Mouse (Mus musculus): ENCODE results near the gene Lamc1. TPM values are rescaled to one million over a fixed set of nuclear protein-coding genes. Genes with fewer than 3 reads are reported as not detected.

The Lamc1 gene
- total and polyA plus RNA-seq, 2 experiments from 2014 or later = 62.8 to 186 TPM

GRCm38 (mm10) chr1:153374136-153374535, 41.5 kb upstream of the Lamc1 start:
- Histone ChIP-seq H3K36me3 (replicated peaks; ENCODE audit: control insufficient read depth, insufficient read depth, low read length) (no peaks in the 10 kb centered on the region), H3K9me3 (replicated peaks; ENCODE audit: control insufficient read depth, low read length) (no peaks in the 10 kb centered on the region), H3K4me1 (ENCODE audit: control insufficient read depth, insufficient read depth) (no peaks in the 10 kb centered on the region), H3K27ac (ENCODE audit: low read depth) (no peak overlapping the region), H3K27me3 (ENCODE audit: control insufficient read depth, insufficient read depth, low read length) (no peaks in the 10 kb centered on the region), H3K9ac (replicated peaks; ENCODE audit: low read depth, low read length) (no peak overlapping the region), H3K4me3 (ENCODE audit: low read depth, low read length) (no peak overlapping the region), H3K4me2 (ENCODE audit: low read depth, low read length) (no peak overlapping the region)
- DNase-seq (ENCODE audit: low spot score) (no peak), ATAC-seq (ENCODE audit: insufficient read depth, low read depth) (no peak)
- no peak for TF ChIP-seq CTCF (IDR thresholded peaks at IDR 0.05; ENCODE audit: low read depth)
- no peak for TF ChIP-seq EP300 (IDR thresholded peaks at IDR 0.05; ENCODE audit: low read depth)
- 65% methylated on average over 4 of the region's 4 CpGs for WGBS

DNA sequence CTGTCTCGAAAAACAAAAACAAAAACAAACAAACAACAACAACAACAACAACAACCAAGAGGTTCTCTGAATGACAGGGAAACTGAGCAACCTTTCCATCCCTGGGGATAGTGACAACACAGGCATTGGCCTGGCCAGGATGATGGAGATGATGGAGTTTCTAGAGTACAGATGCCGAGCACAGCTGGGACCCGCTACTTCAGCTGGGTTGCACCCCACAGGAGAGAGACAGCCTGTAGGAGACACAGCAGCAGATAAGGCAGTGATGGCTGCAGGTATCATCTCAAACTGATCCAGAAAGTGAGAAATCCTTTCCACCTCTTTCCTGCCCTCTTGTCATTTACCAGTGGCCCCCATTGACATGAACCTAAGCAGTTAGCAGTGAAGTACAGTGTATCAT, 39.3 kb upstream of the Lamc1 start:
- Histone ChIP-seq H3K4me3 (ENCODE audit: low read depth, low read length) (no peak overlapping the region), H3K27me3 (ENCODE audit: control insufficient read depth, insufficient read depth, low read length) (no peaks in the 10 kb centered on the region), H3K9ac (replicated peaks; ENCODE audit: low read depth, low read length) (no peak overlapping the region), H3K4me1 (ENCODE audit: control insufficient read depth, insufficient read depth) (no peaks in the 10 kb centered on the region), H3K4me2 (ENCODE audit: low read depth, low read length) (no peak overlapping the region), H3K9me3 (replicated peaks; ENCODE audit: control insufficient read depth, low read length) (no peaks in the 10 kb centered on the region), H3K36me3 (replicated peaks; ENCODE audit: control insufficient read depth, insufficient read depth, low read length) (no peaks in the 10 kb centered on the region), H3K27ac (ENCODE audit: low read depth) (no peak overlapping the region)
- ATAC-seq (ENCODE audit: insufficient read depth, low read depth) (no peak), DNase-seq (ENCODE audit: low spot score) (no peak)
- WGBS = 87% methylated on average over 3 of the region's 3 CpGs
- no peak for TF ChIP-seq EP300 (IDR thresholded peaks at IDR 0.05; ENCODE audit: low read depth)
- TF ChIP-seq CTCF (IDR thresholded peaks at IDR 0.05; ENCODE audit: low read depth) = no peak

- Histone ChIP-seq H3K36me3 (replicated peaks; ENCODE audit: control insufficient read depth, insufficient read depth, low read length) (no peaks in the 10 kb centered on the region), H3K9ac (replicated peaks; ENCODE audit: low read depth, low read length) (no peak overlapping the region), H3K4me1 (ENCODE audit: control insufficient read depth, insufficient read depth) (no peaks in the 10 kb centered on the region), H3K4me2 (ENCODE audit: low read depth, low read length) (no peak overlapping the region), H3K9me3 (replicated peaks; ENCODE audit: control insufficient read depth, low read length) (peaks cover 2% of the 10 kb centered on the region; the same call in 1 of the 2 replicates), H3K27me3 (ENCODE audit: control insufficient read depth, insufficient read depth, low read length) (no peaks in the 10 kb centered on the region), H3K27ac (ENCODE audit: low read depth) (peak overlapping the region; percentile 27; the same call in 1 of the 2 replicates), H3K4me3 (ENCODE audit: low read depth, low read length) (no peak overlapping the region)
- WGBS = 21% methylated on average over 6 of the region's 6 CpGs
- ATAC-seq (ENCODE audit: insufficient read depth, low read depth) = peak; percentile 30; the same call in 1 of the 2 replicates
- DNase-seq (ENCODE audit: low spot score) = no peak
- TF ChIP-seq CTCF (IDR thresholded peaks at IDR 0.05; ENCODE audit: low read depth) (no peak), EP300 (IDR thresholded peaks at IDR 0.05; ENCODE audit: low read depth) (no peak)
Observed at GRCm38 (mm10) chr1:153369011-153369410, 36.4 kb upstream of the Lamc1 start.

DNA sequence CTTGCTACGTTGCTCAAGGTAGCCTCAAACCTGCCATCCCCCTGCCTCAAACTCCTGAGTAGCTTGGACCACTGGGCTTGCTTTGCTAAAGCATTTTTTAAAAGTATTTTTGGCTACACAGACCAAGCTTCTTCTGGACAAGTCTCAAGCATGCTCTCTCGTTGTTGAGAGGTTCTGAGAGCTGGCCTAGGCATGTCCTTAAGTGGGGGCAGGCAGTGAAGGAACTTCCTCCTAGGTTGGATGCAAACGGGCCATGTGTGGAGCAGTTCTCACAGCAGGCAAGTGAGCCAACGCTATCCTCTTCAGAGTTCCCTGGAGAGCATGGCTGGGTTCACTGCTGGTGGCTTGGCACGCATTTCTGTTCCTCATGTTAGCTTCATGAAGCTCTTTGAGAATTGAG, 34.5 kb upstream of the Lamc1 start:
- Histone ChIP-seq H3K27ac (ENCODE audit: low read depth) (no peak overlapping the region), H3K36me3 (replicated peaks; ENCODE audit: control insufficient read depth, insufficient read depth, low read length) (no peaks in the 10 kb centered on the region), H3K27me3 (ENCODE audit: control insufficient read depth, insufficient read depth, low read length) (no peaks in the 10 kb centered on the region), H3K4me2 (ENCODE audit: low read depth, low read length) (no peak overlapping the region), H3K9me3 (replicated peaks; ENCODE audit: control insufficient read depth, low read length) (peaks cover 6% of the 10 kb centered on the region; the same call in 1 of the 2 replicates), H3K9ac (replicated peaks; ENCODE audit: low read depth, low read length) (no peak overlapping the region), H3K4me3 (ENCODE audit: low read depth, low read length) (no peak overlapping the region), H3K4me1 (ENCODE audit: control insufficient read depth, insufficient read depth) (no peaks in the 10 kb centered on the region)
- TF ChIP-seq EP300 (IDR thresholded peaks at IDR 0.05; ENCODE audit: low read depth) (no peak), CTCF (IDR thresholded peaks at IDR 0.05; ENCODE audit: low read depth) (no peak)
- WGBS = 56% methylated on average over 5 of the region's 5 CpGs
- DNase-seq (ENCODE audit: low spot score) (no peak), ATAC-seq (ENCODE audit: insufficient read depth, low read depth) (no peak)

GRCm38 (mm10) chr1:153361926-153362325, 29.3 kb upstream of the Lamc1 start:
- DNase-seq (ENCODE audit: low spot score) = no peak
- H3K27ac ChIP-seq (ENCODE audit: low read depth) = no peak overlapping the region
- no peak overlapping the region for H3K9ac ChIP-seq (replicated peaks; ENCODE audit: low read depth, low read length)
- no peak for ATAC-seq (ENCODE audit: insufficient read depth, low read depth)
- no peak overlapping the region for H3K4me3 ChIP-seq (ENCODE audit: low read depth, low read length)
- H3K4me1 ChIP-seq (ENCODE audit: control insufficient read depth, insufficient read depth) = no peaks in the 10 kb centered on the region
- H3K36me3 ChIP-seq (replicated peaks; ENCODE audit: control insufficient read depth, insufficient read depth, low read length) = no peaks in the 10 kb centered on the region
- 87% methylated on average over 4 of the region's 4 CpGs for WGBS
- no peak for TF ChIP-seq CTCF (IDR thresholded peaks at IDR 0.05; ENCODE audit: low read depth)
- no peak for TF ChIP-seq EP300 (IDR thresholded peaks at IDR 0.05; ENCODE audit: low read depth)
- H3K9me3 ChIP-seq (replicated peaks; ENCODE audit: control insufficient read depth, low read length) = peaks cover 6% of the 10 kb centered on the region; the same call in 1 of the 2 replicates
- no peak overlapping the region for H3K4me2 ChIP-seq (ENCODE audit: low read depth, low read length)
- no peaks in the 10 kb centered on the region for H3K27me3 ChIP-seq (ENCODE audit: control insufficient read depth, insufficient read depth, low read length)

- TF ChIP-seq CTCF (IDR thresholded peaks at IDR 0.05; ENCODE audit: low read depth) (no peak), EP300 (IDR thresholded peaks at IDR 0.05; ENCODE audit: low read depth) (no peak)
- Histone ChIP-seq H3K4me3 (ENCODE audit: low read depth, low read length) (no peak overlapping the region), H3K9me3 (replicated peaks; ENCODE audit: control insufficient read depth, low read length) (peaks cover 6% of the 10 kb centered on the region; the same call in 1 of the 2 replicates), H3K36me3 (replicated peaks; ENCODE audit: control insufficient read depth, insufficient read depth, low read length) (no peaks in the 10 kb centered on the region), H3K9ac (replicated peaks; ENCODE audit: low read depth, low read length) (no peak overlapping the region), H3K4me2 (ENCODE audit: low read depth, low read length) (no peak overlapping the region), H3K4me1 (ENCODE audit: control insufficient read depth, insufficient read depth) (no peaks in the 10 kb centered on the region), H3K27me3 (ENCODE audit: control insufficient read depth, insufficient read depth, low read length) (no peaks in the 10 kb centered on the region), H3K27ac (ENCODE audit: low read depth) (no peak overlapping the region)
- ATAC-seq (ENCODE audit: insufficient read depth, low read depth) (no peak), DNase-seq (ENCODE audit: low spot score) (no peak)
- 58% methylated on average over 3 of the region's 3 CpGs for WGBS
Observed at GRCm38 (mm10) chr1:153360556-153360955, 28.0 kb upstream of the Lamc1 start.
